Mouse (Mus musculus): ENCODE measurements around the gene Tekt3.

Gene Tekt3

DNA sequence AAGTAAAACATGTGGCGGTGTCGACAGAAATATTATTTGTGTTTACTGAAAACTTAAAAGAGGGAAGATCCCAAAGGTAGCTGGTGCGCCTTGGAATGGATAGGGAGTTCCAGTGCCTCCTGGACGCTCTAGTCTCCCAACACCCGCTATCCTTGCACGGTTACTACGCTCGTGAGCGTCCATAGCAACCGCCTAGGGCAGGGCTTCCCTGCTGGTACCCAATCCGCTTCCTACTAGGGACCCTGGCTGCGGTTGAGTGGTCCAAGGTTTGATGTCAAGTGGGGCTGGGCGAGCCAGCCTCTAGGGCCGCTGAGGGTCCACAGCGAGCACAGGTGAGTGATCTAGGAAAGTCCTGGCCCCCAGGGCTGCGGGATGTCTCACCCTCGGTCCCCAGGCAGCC, at the start of gene Tekt3:
Tekt3 (plus strand) TSS at position 209 of the 400 bp plus-strand sequence.
- no peak for DNase-seq (ENCODE audit: inconsistent age in 2 of 2, low spot score in 1 of 2)

DNA sequence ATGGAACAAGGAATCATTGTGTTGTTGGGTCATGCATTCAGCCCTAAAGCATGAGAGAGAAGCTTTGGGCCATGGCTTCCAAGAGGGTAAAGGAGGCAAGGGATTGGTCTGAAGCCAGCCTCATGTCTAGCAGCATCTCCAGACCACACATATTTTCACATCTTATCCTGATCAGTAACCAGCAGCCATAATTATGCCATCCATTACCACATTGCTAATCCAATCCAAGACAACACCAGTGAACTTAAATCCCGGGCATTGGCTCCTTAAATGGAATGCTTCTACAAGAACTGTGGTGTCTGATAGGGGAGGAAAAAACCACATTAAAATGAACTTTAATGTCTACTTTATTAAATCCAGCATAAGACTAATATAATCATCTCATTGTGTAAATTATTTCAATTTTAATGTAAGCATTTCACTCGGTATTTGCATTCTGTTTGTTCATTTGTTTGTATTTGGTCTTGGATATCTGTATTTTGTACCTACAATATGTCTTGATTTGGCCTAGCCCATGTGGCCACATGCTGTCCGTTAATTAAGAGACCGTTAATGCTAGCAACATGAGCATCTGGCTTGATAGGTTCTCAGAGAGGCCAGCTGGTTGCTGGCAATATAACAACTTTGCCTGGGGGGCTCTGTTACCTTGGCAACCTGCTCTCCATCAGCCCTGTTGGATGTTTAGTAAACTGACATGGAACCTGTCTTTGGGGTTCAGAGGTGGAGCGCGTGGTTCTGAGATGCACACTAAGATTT, 43.9 kb upstream of the Tekt3 start:
- DNase-seq (ENCODE audit: inconsistent age in 2 of 2, low spot score in 1 of 2) = no peak

DNA sequence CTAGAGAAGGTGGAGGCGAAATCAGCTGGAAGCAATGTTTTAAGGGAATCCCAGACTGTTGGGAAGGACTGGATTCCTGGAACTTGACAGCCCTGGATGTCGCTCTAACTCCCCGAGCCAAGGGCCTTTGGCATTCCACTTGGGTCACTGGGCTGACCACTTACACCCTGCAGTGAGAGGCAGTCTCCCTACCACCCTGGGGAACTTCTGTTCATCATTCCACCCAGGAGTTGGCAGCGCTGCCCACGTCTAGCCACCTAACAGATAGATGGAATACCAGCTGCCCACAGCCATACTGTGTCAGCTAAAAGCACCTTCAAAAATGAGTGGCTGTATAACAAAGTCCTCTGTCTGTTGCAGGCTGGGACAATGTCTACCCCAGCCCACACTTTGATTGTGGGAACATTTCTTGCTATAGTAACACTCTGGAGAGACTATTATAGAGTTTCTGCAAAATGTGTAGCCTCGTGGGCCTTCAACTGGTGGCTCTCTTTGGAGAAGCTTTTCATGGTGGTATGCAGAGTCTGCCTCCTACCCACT, 43.3 kb upstream of the Tekt3 start:
- DNase-seq (ENCODE audit: inconsistent age in 2 of 2, low spot score in 1 of 2) = no peak

DNA sequence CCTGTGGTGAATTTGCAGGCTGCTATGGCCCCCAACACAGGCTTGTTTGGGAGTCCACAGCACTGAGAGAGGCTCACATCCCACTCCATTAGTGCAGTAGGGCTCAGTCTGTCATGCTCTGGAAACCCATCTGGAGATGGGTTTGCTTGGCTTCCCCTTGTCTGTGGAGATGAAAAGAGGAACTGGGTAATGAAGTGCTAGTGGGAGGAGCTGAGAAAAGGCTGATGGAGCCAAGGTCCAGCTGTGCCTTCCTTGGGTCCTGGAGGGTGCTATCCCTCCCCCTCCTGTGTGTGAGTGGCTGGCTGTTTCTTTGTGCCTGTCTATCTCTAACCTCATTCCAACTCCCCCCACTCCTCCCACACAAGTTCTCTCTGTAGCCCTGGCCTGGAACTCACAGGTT, 40.8 kb upstream of the Tekt3 start:
- DNase-seq (ENCODE audit: inconsistent age in 2 of 2, low spot score in 1 of 2) = peak in 1 of 2 experiments; percentile 35

DNA sequence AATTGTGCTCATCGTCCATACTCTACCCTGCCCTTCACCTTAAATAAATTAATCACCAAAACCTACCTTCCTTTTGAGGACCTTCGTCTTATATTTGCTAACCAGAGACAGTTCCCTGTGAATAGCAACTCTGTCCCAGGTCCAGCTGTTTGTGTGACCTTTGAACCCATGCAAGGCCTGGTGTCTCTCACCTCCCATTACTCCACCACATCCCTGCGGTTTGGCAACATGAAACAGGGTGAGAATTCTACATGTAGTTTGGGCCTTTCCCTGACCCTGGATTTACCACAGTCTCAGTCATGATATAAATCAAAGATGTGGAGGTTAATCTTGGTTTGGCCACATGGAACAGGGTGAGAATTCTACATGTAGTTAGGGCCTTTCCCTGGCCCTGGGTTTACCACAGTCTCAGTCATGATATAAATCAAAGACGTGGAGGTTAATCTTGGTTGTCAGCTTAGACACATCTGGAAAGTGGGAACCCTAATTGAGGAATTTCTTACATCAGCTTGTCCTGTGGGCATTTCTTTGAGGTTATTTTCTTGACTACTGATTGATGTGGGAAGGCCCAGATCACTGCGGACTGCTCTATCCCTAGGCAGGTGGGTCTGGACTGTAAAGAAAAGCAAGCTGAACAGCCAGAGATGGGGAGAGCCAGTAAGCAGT, 40.2 kb upstream of the Tekt3 start:
- DNase-seq (ENCODE audit: inconsistent age in 2 of 2, low spot score in 1 of 2) = peak in 1 of 2 experiments; percentile 32

DNA sequence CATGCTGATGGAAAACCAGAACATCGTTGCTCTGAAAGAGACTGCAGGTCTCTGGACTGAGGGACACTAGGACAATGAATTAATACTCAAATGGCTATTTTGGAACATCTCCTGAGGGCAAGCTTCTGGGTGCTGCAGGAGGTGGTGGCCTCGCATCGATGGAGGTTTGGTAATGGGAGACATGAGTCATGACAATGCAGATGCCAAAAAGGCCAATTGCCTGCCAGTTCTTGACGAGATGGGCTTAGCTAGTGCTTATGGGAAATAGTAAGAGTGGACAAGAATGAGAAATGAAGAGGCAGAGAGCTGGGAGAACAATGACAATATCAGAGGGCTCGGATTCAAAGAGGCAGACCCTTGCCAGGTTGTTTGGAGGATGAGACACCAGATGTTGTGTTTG, 38.0 kb upstream of the Tekt3 start:
- DNase-seq (ENCODE audit: inconsistent age in 2 of 2, low spot score in 1 of 2) = peak in 1 of 2 experiments; percentile 78

DNA sequence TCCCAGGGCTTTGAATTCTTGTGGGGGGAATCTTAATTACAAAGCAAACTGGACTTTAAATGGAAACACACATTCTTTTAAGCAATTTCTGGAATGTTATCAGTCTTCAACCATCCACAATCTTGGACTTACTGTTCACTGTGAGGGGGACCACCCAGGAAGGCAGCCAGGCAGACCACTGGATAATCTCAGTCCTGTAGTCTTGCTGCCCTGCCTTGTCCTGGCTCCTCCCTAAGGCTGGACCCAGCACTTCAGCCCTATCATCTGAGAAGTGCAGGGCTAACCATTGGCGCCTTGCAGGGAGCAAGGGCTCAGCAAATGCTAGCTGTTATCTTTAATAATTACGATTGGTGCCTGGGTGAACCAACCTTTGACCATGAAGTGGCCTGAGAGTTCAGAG, 37.3 kb upstream of the Tekt3 start:
- no peak for DNase-seq (ENCODE audit: inconsistent age in 2 of 2, low spot score in 1 of 2)

DNA sequence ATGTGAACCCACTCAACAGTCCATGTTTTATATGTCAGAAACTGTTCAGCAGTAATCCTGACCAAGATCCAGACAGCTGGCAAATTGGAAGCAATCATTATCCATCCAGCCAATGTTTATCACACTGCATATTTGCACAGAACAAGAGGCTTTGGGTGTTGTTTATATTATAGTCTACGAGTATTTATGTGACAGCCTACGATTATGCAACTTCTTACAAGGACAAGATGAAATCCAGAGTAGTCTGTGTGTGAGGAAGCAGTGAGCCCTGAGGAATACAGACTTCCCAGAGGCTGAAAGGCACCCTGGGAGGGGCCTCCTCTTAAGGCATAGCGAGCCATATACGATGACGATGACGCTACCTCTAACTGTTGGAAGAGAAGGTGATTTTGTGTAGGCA, 36.0 kb upstream of the Tekt3 start:
- peak in 1 of 2 experiments; percentile 37 for DNase-seq (ENCODE audit: inconsistent age in 2 of 2, low spot score in 1 of 2)

DNA sequence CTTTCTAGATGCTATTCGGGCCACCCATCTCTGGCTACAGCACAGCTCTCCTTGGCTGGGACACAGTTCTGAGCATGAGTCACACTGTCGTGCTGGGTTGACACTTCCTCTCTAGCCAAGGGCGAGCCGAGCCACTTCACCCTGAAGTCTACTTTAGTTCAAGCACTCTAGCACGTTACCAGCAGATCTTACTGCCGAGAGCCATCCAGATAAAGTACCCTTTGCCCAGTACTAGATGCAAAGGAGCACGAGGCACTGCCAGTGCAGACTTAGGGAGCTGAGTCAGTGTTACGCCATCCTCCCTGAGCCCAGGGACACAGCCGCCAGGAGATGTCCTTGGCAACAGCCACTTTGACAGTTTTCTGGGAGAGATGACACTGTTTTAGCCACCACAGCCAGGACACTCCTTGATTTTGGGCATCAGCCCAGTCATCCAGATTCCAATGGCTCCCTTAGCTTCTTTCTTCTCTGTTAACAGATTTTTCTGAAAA, 34.8 kb upstream of the Tekt3 start:
- DNase-seq (ENCODE audit: inconsistent age in 2 of 2, low spot score in 1 of 2) = peak; percentile 88 to 95

DNA sequence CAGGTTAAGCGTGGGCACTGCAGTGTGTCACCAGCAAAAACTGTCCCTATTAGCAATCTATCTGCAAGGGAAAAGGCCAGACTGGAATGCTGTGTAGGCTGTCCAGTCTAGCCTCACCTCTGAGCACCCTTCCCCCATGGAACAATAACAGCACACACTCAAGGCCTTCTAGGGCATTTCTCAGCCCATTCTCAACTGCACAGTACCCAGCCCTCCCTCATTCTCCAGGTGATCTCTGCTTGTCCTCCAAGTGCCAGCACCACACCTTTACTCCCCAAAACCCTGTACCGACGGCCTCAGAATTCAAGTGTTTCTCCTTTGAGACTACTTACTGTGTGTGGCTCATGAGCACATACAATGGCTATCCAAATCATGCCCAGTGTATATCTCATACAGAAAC, 33.3 kb upstream of the Tekt3 start:
- no peak for DNase-seq (ENCODE audit: inconsistent age in 2 of 2, low spot score in 1 of 2)

DNA sequence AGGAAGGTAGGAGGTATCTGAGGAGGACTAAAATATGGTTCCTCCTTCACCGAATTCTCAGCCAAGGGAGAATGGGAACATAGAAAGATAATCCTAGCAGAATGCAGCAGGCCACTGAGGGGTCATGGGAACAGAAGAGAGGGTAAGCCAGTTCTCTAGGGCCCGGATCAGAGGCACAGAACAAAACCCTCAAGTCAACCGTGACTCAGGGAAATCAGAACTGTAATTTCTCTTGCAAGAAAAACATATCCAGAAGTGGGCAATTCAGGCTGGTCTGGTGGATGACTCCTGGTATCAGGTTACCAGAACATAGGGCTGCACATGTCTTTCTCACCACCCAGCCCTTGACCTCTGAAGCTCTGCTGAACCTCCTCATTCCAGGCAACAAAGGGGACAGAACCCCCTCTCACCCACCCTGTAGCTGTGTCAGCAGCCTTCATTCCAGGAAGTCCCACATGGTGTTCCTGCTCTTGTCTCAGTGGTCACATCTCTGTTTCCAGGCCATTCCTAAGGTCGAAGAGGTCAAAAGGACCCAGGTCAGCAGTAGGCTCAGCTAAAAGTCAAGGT, 32.2 kb upstream of the Tekt3 start:
- no peak for DNase-seq (ENCODE audit: inconsistent age in 2 of 2, low spot score in 1 of 2)

DNA sequence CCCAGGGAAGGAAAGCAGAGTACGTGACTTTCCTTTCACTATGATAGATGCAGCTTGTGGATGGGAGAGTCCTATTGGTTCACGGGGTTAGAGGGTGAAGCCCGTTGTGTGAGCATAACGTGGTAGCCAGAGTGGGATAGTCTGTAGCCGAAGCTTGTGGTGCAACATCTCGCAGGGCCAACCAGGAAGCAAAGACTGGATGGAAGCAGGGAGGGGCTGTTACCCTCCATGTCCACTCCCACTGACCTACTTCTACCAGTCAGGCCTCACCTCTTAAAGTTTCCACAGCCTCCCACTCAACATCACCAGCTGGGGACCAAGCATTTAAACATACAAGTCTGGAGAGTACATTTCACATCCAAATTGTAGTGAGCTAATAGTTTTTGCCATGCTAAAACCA, 31.7 kb upstream of the Tekt3 start:
- DNase-seq (ENCODE audit: inconsistent age in 2 of 2, low spot score in 1 of 2) = peak in 1 of 2 experiments; percentile 33

DNA sequence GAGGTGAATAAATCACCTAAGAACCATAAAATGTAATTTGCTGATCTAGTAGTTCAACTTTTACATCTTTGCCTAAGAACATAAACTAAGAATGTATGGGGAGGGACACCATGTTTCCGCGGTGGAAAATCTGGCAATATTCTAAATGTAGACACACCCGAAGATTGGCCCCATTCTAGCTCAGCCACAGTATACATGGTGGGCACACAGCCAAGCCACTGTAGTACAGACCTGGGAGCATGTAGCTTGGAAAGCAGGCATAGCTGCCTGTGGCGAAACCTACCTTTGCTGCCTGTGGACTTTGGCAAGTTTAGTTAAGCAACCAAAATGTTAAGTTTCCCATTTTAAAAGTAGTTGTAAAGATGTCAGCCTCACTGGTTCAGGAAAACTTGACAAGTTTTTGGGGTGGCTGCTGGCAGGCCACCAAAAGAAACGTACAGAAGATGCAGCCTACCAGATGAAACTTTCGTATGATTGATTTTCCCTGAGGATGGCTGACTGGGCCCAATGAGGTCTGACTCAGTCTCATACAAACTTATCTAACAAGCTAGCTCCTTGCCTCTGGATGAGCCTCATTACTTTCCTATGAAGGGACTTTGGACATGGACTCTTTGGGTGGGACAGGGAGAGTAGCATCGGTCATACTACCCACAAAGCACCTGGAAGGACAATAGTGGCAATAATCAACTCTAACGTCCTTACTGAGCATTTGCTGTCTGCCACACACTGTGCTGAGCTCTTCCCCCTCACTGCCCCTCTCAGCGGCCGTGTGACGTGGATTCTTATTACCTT, 25.8 kb upstream of the Tekt3 start:
- DNase-seq (ENCODE audit: inconsistent age in 2 of 2, low spot score in 1 of 2) = no peak

DNA sequence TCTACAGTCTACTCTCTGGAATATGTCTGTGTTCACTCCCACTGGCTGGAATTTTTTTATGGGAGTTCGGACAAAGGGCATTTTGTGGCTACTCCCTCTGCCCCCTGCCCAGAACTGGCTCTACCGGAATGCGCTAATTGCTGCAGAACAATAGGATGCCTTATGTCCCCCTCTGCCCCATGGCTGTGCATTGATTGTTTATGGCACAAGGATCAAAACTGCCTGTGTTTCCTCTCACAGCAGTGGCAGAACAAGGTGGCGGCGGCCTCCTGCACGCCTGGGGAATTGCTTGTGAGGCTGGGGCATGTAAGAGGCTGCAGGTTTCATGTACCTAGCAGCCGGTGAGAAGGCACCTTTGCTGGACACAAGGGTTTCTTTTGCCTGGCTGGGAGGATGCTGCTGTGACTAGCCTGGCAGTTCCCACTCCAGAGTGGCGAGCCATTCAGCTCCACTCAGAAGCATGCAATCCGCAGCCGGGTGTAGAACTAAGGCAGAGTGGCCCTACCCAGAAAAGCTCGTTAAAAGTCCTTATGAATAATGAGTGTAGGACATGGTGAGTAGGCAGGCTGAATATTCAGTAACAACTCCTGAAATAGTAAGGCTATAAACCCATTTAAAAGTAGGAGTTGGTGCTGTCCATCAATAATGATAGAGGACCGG, 21.3 kb upstream of the Tekt3 start:
- no peak for DNase-seq (ENCODE audit: inconsistent age in 2 of 2, low spot score in 1 of 2)

DNA sequence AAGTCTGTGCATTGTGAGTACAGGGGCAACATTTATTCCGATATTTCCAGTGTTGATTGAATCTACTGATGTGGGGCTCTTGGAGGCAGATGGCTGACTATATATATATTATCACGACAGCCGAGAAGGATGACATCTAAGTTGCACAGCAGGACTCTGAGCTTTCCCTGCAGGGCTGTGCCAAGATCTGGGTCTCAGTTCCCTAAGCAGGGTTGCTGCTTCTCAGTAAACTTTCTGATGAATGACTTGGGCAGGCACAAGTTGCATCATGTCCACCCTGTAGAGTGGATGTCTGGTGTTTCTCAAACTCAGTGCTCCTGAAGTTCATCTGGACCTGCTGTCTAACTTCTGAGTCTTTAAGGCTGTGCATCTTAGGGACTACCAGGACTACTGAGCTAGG, 15.7 kb upstream of the Tekt3 start:
- no peak for DNase-seq (ENCODE audit: inconsistent age in 2 of 2, low spot score in 1 of 2)

DNA sequence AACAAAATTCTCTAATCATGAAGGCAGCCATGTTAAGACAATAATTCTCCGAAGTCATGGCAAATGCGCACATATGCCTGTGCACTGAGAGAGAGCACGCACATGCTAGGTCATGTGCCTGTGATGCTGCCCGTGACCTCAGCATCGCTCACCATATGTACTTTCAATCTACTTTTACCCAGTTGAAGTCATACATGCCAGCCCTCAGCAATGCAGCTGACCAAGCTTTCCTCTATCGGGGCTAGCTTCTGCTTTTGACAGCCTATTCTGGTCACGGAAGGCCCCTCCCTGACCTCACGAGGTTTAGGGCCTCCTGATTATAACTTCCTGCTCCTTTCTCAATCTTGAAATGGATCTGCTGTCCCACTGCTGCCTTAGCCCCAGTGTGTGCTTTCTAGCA, 15.1 kb upstream of the Tekt3 start:
- peak; percentile 23 to 36 for DNase-seq (ENCODE audit: inconsistent age in 2 of 2, low spot score in 1 of 2)

DNA sequence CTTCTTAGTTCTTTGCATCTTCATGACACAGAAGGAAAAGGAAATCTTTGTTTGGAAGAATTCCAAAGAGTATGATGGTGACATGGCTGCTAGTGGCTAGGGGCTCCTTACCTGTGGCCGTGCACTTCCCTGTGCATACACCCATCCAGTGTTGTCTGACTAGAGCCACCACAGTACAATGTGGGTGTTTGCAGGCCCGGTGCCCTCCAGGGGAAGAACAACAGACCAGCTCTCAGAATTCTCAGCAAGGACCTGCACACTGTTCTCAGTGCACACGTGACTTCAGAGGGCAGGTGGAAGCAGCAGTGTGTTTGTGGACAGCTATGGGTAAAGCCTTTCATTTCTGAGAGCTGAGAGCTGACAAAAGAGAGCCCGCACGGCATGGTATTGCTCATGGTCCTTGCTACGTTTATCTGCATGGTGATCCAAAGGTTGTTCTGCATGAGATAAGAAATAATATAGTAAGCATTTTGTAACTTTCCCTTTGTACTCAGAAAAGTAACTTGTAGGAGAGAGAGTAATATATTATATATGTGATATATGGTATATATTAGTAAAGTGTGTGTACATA, 11.0 kb upstream of the Tekt3 start:
- DNase-seq (ENCODE audit: inconsistent age in 2 of 2, low spot score in 1 of 2) = no peak

DNA sequence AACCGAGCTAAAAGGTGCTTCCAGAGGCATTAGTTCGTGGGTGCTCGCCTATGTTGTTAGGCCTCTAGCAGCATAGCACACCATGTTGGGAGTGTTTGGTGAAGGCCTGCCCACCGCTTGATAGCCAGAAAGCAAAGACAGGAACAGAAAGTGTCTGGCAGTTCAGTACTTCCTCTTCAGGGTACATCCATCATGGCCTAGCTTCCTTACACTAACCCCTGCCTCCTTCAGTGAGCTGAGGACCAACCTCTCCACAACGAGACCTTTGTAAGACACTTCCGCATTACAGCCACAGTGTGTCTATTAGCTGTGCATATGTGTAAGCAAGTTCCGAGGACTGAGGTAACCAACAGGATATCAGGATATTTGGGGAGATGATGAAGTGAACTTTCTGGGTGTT, 10.4 kb upstream of the Tekt3 start:
- no peak for DNase-seq (ENCODE audit: inconsistent age in 2 of 2, low spot score in 1 of 2)

DNA sequence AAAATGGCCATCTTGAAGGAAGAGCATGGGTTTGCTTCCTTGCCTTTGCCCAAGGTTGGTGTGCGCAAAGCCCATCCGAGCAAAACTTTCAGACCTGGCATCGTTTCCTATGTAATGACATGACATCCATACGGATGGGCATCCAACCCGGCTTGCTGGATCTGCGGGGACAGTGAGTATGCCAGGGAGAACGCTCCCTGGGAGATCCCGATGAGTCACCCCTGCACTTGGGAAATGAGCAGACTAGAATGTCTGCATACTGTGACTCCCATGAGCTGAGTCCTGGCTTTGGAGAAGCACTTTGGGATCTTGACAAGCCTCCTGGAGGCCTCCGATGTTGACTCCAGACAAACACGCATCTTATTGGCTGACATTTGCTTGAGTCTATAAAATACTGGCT, 9.5 kb upstream of the Tekt3 start:
- no peak for DNase-seq (ENCODE audit: inconsistent age in 2 of 2, low spot score in 1 of 2)

DNA sequence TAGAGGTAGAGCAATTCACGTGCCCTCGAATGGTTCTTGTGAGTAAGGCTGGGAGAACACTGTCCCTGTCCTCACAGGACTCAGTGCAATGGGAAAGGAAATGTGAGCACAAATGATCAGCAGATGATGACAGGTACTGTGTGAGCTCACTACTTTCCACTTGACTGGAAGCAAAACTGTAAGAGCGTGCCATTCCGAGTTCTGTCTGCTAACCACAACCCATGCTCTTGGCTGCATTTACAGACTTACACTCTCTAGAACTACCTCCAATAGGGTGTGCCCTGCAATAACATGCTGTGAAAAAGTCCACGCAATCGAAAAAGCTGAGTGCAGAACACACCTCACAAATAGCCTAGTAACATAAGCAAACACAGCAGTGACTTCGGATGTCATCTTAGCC, 5.9 kb upstream of the Tekt3 start:
- DNase-seq (ENCODE audit: inconsistent age in 2 of 2, low spot score in 1 of 2) = no peak
